Mouse (Mus musculus) left cerebral cortex, adult 18-20 months (tissue): ENCODE measurements around the gene Ankzf1. TPM values are rescaled to one million over a fixed set of nuclear protein-coding genes. Genes with fewer than 3 reads are reported as not detected.
"Not testable (repeated sequence)": the region's sequence is repeated elsewhere in the genome, so short reads cannot be mapped to it uniquely, and the experiment has no call there.

Experiments
- DNase-seq, 2 experiments: peaks; one replicate each; pipeline ENCODE4 v3.0.0; 2021 to 2022; ENCODE audit warnings: low spot score in 2 of 2, mixed read lengths in 1 of 2
- total RNA-seq, 2 experiments: library from RNA; stranded (reverse); gene quantifications; 2 replicates each; pipeline ENCODE4 v1.2.3; 2021

Ankzf1 gene
- total RNA-seq, 2 experiments from 2014 or later: 24.4 to 27.0 TPM

- DNase-seq: no peak
Observed at GRCm38 (mm10) chr1:75223532-75223931, 31.6 kb downstream of the Ankzf1 start.

GRCm38 (mm10) chr1:75225473-75225872 is 33.5 kb downstream of the Ankzf1 start:
- DNase-seq: no peak

GRCm38 (mm10) chr1:75226138-75226537 is 34.2 kb downstream of the Ankzf1 start:
- no peak for DNase-seq

- DNase-seq: no peak
Observed at GRCm38 (mm10) chr1:75227653-75228052, 35.7 kb downstream of the Ankzf1 start.

GRCm38 (mm10) chr1:75229158-75229557 is 37.2 kb downstream of the Ankzf1 start:
- DNase-seq: no peak

- DNase-seq: no peak
Observed at GRCm38 (mm10) chr1:75230335-75230994, 38.5 kb downstream of the Ankzf1 start.

- DNase-seq: no peak
Observed at GRCm38 (mm10) chr1:75231224-75231623, 39.3 kb downstream of the Ankzf1 start.

- DNase-seq: no peak
Observed at GRCm38 (mm10) chr1:75231664-75232152, 39.8 kb downstream of the Ankzf1 start, which contains the start of gene A630095N17Rik. TSS of gene A630095N17Rik (minus strand) at chr1:75232102.

GRCm38 (mm10) chr1:75232489-75232888 is 40.5 kb downstream of the Ankzf1 start:
- DNase-seq: not testable (repeated sequence)

GRCm38 (mm10) chr1:75234606-75235005 is 42.7 kb downstream of the Ankzf1 start:
- DNase-seq: peak; percentile 68 to 71

GRCm38 (mm10) chr1:75236117-75237050 is 44.4 kb downstream of the Ankzf1 start, which contains the start of gene Dnajb2:
TSS of gene Dnajb2 (plus strand) at chr1:75236406.
- peak; percentile 83 to 89 for DNase-seq

- DNase-seq: peak in 1 of 2 experiments; percentile 62
Observed at GRCm38 (mm10) chr1:75239591-75239990, 47.6 kb downstream of the Ankzf1 start.

GRCm38 (mm10) chr1:75243411-75243810 is 51.5 kb downstream of the Ankzf1 start:
- DNase-seq: no peak

- peak in 1 of 2 experiments; percentile 57 for DNase-seq
Observed at GRCm38 (mm10) chr1:75244175-75244826, 52.4 kb downstream of the Ankzf1 start.

- peak in 1 of 2 experiments; percentile 66 for DNase-seq
Observed at GRCm38 (mm10) chr1:75244836-75245235, 52.9 kb downstream of the Ankzf1 start.

- no peak for DNase-seq
Observed at GRCm38 (mm10) chr1:75247071-75247930, 55.4 kb downstream of the Ankzf1 start.

GRCm38 (mm10) chr1:75248041-75248772 is 56.3 kb downstream of the Ankzf1 start:
- DNase-seq: no peak
